Mouse (Mus musculus) myocyte (in vitro differentiated cells): Measurements from ENCODE around the gene Phkb.

Source experiments
- E2F4 ChIP-seq: IDR thresholded peaks from one replicate; pipeline ENCODE4 v1.6.1; 2011; ENCODE audit warnings: mild to moderate bottlenecking, control low read depth, moderate library complexity; ENCODE audit not compliant: insufficient read depth
- MAX ChIP-seq: IDR thresholded peaks from one replicate; pipeline ENCODE4 v1.6.1; 2011; ENCODE audit warnings: low read depth, mild to moderate bottlenecking, control low read depth
- POLR2A ChIP-seq: IDR thresholded peaks from one replicate; pipeline ENCODE4 v1.6.1; 2011; ENCODE audit warnings: low read depth, mild to moderate bottlenecking, control low read depth, moderate library complexity; ENCODE audit not compliant: insufficient read length

- TF ChIP-seq E2F4 (no peak), POLR2A (no peak), MAX (no peak)
These were observed 19.9 kb downstream of the Phkb start for GRCm38 (mm10) chr8:85860612-85861011.
